Mouse (Mus musculus) heart, postnatal 0 days (tissue): ENCODE results near the gene Itpripl2.

Source experiments
- CTCF ChIP-seq: IDR thresholded peaks from 2 replicates; pipeline ENCODE4 v1.5.1; 2016; ENCODE audit warnings: antibody characterized with exemption, control low read depth, low read depth
- EP300 ChIP-seq: IDR thresholded peaks from 2 replicates; pipeline ENCODE4 v1.6.1; 2016; ENCODE audit warnings: antibody characterized with exemption, low read depth

DNA sequence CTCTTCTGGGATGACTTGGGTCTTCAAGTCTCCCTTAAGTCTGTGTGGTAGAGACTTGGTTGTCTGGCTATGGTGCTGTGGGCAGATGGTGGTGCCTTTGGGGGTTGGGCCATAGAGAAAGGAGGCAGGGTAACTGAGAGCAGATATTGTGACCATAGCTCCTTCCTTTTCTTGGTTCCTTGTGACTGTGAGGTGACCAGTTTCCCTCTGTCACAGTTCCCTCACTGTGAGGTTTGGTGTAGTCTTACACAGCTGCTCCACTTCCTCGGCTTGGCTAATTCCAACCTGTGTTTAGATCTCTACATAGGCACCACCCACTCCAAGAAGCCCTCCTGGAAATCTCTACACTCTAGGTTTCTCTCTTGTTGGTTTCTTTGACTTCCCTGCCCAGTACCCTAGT is 7.8 kb downstream of the Itpripl2 start:
- no peak for TF ChIP-seq CTCF
- no peak for TF ChIP-seq EP300
